Mouse (Mus musculus): ENCODE data around the gene Fubp1. TPM values are rescaled to one million over a fixed set of nuclear protein-coding genes. Genes with fewer than 3 reads are reported as not detected.

Fubp1 gene
- total RNA-seq (2023), result 10 to 100 TPM; 84.7 to 92.3 TPM

GRCm38 (mm10) chr3:152209967-152210634, at the start of gene Fubp1, which contains the start of gene Dnajb4:
Gene Fubp1, plus strand, starts transcription at chr3:152210422.
Gene Dnajb4, minus strand, starts transcription at chr3:152210302.

GRCm38 (mm10) chr3:152166099-152166423, 44.2 kb upstream of the Fubp1 start, which contains the start of gene Gipc2:
Gene Gipc2, minus strand, starts transcription at chr3:152166230.

GRCm38 (mm10) chr3:152266036-152266421, 55.8 kb downstream of the Fubp1 start, which contains the start of gene Nexn:
Gene Nexn, minus strand, starts transcription at chr3:152266350.

Other genes with a start within 250 kb of the Fubp1 start
- not detected for gene Gipc2, start 44.2 kb upstream of the Fubp1 start, total RNA-seq (2023)
- gene Dnajb4, start 120 bp upstream of the Fubp1 start, total RNA-seq (2023), result 10 to 100 TPM; 12.0 to 13.5 TPM
- gene Nexn, start 55.9 kb downstream of the Fubp1 start, total RNA-seq (2023), result not detected
- gene Miga1, start 130.0 kb downstream of the Fubp1 start, total RNA-seq (2023), result 1 to 10 TPM; 4.3 to 4.4 TPM
- gene Usp33, start 136.1 kb downstream of the Fubp1 start, total RNA-seq (2023), result 10 to 100 TPM; 49.0 to 58.3 TPM
- 10 to 100 TPM; 23.7 to 24.6 TPM for gene Zzz3, start 185.1 kb downstream of the Fubp1 start, total RNA-seq (2023)